Mouse (Mus musculus) telencephalon, adult 2 months (tissue): ENCODE data around the gene Abr.

Experiments used
- DNase-seq: peaks from one replicate; pipeline ENCODE4 v3.0.0-alpha.2; 2011; ENCODE audit warnings: low read depth, low spot score

The Abr gene

GRCm38 (mm10) chr11:76622152-76622565, at the start of gene Abr:
Abr (minus strand) TSS chr11:76622314.
- DNase-seq = no peak

DNA sequence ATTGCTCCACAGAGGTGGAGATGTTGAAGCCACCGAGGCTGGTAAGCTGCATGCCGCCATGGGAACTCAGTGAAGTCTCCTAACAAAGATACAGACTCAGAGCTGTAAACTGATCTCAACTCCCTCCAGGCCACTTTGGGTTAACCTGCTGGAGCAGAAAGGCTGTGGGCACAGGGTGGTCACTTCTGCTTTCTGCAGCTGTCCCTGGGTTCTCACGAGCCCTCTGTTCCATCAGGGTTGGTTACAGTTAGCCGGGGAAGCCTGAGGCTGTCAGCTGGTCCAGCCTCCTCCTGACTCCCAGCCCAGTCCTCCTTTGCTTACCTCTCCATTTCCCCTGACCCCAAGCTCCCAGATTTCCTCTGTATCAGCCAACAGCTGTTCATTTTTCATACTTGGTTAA, 45.7 kb upstream of the Abr start:
- no peak for DNase-seq

DNA sequence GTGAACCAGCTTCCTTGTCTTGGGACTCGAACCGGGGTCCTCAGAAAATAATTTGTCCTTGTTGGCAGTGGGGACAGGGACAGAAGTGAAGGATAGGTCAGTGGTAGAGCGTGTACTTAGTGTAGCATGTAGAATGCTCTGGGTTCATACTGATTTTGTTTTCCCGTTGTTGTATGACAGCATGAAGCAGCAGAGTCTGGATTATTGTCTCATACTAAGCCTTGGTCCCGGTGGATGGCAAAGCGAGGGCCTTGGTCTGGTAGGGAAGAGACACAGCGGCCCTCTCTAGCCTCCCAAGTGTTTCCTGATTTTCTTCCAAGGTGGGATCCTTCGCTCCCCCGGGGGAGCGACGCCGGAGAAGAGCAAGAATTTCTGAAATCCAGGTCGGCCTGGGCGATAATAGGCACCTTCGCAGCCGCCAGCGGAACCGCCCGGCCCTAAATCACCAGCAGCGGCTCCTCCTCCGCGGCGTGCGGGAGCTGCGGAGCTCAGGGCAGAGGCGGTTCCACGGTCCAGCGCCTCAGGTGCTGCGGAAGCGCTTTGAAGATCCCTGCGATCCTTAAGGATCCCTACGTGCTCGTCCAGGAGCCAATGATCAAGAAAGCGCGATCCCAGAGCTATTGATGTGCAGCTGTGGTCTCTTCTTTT, 44.0 kb upstream of the Abr start:
- DNase-seq = no peak

- DNase-seq = no peak
These were observed 39.8 kb upstream of the Abr start for GRCm38 (mm10) chr11:76661790-76662468.

DNA sequence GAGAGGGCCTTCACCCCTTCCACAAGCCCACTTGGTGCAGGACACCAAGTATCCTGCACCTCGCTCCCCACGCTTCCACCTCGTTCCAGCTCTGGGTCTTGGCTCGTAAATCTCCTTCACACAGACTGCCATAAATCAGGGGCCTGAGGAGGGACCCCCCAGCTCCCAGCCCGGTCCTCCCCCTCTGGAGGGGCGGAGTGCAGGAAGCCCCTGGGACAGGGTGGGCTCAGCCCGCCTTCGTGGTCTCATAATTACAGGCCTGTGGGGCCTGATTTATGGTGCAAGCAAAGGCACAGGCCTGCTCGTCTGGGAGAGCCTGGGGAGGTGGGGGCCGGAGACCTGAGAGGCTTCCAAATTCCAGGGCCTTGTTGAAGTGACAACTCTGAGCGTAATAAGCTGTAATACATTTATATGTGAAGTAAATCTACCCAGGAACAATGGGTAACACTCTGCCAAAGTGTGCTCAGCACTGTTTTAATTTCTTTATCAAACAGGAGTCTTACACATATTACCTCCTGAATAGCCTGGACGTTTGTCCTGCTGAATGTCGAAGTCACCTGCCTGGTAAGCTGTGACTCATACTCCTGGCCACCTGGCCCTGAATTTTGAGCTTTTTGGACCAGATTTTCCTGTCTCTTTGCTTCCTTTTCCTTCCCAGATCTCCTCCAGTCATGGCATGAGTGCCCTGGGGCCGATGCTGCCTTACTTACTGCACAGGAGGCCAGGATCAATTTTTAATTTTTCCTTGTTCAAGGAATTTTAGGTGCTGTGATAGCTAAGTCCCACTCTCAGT, 37.2 kb upstream of the Abr start:
- no peak for DNase-seq

DNA sequence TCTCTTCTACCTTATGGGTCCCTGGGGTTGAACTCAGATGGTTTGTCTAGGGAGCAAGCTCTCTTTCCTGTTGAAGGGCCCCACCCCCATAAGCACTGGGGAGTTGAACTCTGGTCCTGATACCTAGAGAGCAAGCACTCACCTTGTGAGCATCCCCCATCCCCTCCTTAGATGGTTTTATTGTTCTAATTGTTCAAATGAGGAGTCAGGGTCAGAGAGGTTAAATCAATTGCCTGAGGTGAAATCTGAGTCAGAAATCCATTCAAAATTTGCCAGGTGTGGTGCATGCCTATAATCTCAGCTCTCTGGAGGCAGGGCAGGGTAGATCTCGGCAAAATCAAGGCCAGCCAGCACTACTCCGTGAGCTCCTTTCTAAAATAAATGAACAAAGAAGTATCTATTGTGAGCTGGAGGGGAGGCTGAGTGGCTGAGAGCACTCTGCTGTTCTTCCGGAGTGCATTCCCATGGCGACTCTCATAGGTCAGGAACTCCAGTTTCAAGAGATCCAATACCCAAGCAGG, 35.4 kb upstream of the Abr start:
- no peak for DNase-seq

- DNase-seq = no peak
These were observed 33.0 kb upstream of the Abr start for GRCm38 (mm10) chr11:76655106-76655505.

GRCm38 (mm10) chr11:76652838-76653334, 30.8 kb upstream of the Abr start:
- no peak for DNase-seq

DNA sequence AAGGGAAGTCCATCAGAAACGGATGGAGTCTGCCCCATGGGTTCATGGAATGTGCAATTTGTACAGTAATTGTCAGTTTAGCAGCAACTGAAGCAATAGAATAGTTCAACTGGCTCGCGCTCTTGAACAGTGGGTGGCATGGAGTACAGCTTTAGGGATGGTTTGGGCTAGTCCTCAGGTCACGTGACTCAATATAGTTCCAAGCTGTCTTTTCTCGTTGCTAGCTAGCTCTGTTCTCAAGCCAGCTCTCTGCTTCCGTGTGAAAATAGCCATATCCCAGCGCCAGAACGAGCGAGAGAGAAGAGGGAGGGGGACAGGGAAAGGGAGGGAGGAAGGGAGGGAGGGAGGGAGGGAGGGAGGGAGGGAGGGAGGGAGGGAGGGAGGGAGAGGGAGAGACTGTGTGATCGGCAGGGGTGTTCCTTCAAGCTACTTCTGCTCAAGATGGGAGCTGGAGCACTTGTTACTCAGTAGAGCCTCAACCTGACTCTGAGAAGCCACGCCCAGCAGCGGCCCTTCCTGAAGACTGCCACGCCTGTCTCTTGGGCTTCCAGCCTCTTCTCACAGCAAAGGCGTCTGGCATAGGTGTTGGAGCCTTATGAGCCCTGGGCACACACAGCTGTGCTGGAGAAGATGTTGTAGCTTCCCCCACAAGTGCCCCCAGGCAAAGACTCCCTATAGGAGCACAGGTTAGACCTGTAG, 28.9 kb upstream of the Abr start:
- peak; percentile 49 for DNase-seq

DNA sequence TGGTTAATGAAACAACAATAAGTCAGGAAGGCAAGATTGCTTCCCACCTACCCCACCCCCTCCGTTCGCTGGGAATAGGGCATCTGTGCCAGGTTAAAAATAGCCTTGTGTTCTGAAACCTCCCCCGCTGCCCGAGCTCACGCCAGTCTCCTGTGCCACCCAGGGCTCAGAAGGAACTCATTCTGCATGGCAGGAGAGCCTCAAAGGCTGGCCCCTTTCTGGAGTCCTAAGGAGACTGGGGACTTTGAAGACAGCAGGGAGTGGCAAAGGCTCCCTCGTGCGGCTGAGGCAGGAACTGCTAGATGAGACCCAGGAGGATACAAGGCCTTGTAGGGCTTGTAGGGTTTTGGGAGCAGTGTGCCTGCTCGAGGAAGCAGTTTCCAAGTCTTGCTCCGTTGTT, 25.4 kb upstream of the Abr start:
- peak; percentile 52 for DNase-seq

GRCm38 (mm10) chr11:76647062-76647461, 24.9 kb upstream of the Abr start:
- DNase-seq = no peak

GRCm38 (mm10) chr11:76645955-76646354, 23.8 kb upstream of the Abr start:
- DNase-seq = peak; percentile 84

DNA sequence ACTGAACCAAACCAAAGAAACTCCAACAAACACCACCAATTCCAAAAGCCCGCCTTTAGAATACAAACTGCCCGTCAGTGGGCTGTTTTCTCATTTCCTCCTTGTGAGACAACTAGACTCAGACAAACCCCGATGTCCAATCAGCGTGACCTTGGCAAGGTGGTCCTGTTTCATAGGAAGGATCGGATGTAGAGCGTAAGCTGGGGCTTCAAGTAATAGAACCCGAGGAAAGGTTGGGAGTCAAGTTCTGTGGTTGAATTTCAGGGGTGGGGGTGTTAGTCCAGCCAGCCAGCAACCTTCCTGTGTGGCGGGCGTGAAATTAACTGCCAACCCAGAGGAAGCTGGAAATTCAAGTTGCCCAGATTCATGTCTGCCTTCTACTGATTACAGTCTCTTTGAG, 22.9 kb upstream of the Abr start:
- no peak for DNase-seq

- no peak for DNase-seq
These were observed 22.1 kb upstream of the Abr start for GRCm38 (mm10) chr11:76644257-76644656.

GRCm38 (mm10) chr11:76640231-76640630, 18.1 kb upstream of the Abr start:
- DNase-seq = no peak

DNA sequence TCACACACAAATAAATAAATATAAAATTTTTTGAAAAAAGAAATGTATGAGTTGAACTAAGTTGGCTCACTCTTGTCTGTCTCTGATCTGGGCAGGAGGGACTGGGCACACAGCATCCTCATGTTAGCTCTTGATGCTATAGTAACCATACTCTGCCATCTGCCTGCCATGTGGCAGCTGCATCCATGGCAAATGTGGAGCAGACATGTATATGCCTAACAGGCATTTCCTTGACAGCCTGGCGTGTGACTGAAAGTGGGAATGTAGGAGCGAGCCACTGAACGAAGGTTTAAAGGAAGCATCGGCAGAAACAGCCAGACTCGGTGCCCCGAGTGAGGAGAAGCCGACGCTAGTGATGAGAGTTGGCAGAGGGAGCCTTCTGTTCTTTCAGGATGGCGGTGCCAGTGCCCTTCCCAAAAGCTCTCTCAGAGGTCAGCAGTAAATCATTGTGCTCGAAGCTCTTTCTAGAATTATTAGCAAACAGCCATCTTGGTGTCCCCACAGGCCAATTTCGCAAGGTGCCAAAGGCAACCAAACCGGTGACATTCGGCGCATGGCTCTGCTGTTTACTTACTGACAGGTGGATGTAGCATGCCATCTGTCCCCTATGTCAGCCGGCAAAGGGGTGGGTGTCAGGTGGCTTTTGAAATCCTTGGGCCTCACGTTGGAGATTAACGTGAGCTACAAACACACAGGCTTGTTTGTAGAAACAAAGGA, 17.3 kb upstream of the Abr start:
- no peak for DNase-seq

DNA sequence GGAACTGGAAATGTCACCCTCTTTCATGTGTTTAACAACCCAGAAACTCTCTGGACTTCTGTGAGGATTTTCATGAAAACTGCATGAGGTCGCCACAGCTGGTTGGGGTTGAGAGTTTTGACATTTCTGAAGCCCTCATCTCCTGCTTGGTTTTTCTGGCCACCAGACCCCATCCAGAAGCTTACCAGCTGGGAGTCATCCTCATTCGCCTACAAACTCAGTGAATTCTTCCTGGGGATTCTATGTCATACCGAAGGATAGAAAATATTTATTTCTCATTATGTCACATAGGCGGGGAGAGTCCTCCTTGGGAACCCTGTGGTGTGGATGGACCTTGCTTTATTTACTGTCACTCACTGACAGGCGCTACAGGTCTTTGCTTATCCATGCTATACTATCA, 8.4 kb upstream of the Abr start:
- no peak for DNase-seq

DNA sequence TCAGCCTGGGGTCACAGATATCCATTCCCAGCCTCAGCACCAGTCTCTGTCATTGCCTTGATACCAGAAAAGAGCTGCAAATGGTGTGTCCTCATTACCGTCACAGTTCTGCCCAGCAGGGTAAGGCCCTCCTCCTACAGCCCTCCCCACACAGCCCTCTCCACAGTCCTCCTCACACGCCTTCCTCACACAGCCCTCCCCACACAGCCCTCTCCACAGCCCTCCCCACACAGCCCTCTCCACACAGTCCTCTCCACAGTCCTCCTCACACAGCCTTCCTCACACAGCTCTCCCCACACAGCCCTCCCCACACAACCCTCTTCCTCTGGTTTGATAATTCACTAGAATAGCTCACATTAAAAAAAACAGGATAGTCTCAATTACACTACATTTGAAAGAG, 7.9 kb upstream of the Abr start:
- DNase-seq = no peak

DNA sequence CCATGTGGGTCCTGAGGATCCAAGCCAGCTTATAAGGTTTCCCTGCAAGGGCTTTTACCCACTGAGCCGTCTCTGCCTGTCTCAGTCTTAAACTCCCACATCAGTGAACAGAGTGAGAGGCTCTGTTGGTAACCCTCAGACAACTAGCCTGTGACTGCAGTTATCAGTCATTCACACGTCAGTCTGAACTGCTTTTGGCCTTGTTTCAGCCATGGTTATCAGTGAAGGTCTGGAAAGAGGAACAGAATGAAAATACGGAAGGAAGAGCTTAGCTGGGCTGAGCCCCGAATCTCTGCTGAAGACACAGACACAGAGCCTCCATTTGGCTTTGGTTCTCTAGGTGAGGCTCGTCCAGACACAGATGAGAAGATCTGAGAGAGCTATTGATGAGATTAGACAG, 6.5 kb upstream of the Abr start:
- no peak for DNase-seq

DNA sequence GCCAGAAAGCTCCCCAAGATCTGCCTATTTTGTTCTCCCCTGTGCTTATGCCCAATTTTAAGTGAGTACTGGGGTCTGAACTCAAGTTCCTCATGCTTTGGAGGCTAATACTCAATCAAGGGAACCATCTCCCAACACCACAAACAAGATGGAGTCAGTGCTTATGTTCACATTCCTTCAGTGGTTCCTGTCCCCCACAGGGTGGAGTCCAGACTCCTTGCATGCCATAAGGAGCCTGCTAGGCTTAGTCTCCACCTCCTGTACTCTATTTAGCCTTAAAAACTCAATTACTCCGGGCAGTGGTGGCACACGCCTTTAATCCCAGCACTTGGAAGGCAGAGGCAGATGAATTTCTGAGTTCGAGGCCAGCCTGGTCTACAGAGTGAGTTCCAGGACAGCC, 2.8 kb upstream of the Abr start:
- DNase-seq = no peak

GRCm38 (mm10) chr11:76624071-76624470, 2.0 kb upstream of the Abr start:
- DNase-seq = no peak
